Mouse (Mus musculus): ENCODE results near the gene Cuta. TPM values are rescaled to one million over a fixed set of nuclear protein-coding genes. Genes with fewer than 3 reads are reported as not detected.
A peak's percentile ranks its signal among the peaks of the same experiment; 100 is the strongest.
"Not testable (repeated sequence)": the region's sequence is repeated elsewhere in the genome, so short reads cannot be mapped to it uniquely, and the experiment has no call there.

The Cuta gene
- total and polyA plus RNA-seq, 2 experiments from 2014 or later = 44.4 to 147 TPM

- Histone ChIP-seq H3K4me3 (ENCODE audit: low read depth, low read length) (no peak overlapping the region), H3K36me3 (ENCODE audit: insufficient read depth) (no peaks in the 10 kb centered on the region), H3K4me1 (ENCODE audit: insufficient read depth) (no peaks in the 10 kb centered on the region), H3K9me3 (ENCODE audit: low read length) (no peaks in the 10 kb centered on the region), H3K9ac (no peak overlapping the region), H3K27me3 (ENCODE audit: insufficient read depth, low read length) (no peaks in the 10 kb centered on the region), H3K4me2 (ENCODE audit: low read depth) (no peak overlapping the region), H3K27ac (ENCODE audit: low read depth, low read length) (no peak overlapping the region)
- no peak for ATAC-seq
- TF ChIP-seq CTCF (IDR thresholded peaks at IDR 0.05; ENCODE audit: low read depth) = no peak
- 74% methylated on average over 2 of the region's 2 CpGs for WGBS
- DNase-seq = no peak
Observed at GRCm38 (mm10) chr17:26918343-26918742, 21.0 kb downstream of the Cuta start.

GRCm38 (mm10) chr17:26917560-26917959, 21.8 kb downstream of the Cuta start:
- ATAC-seq; H3K36me3 ChIP-seq (ENCODE audit: insufficient read depth); H3K27me3 ChIP-seq (ENCODE audit: insufficient read depth, low read length): not testable (repeated sequence)

DNA sequence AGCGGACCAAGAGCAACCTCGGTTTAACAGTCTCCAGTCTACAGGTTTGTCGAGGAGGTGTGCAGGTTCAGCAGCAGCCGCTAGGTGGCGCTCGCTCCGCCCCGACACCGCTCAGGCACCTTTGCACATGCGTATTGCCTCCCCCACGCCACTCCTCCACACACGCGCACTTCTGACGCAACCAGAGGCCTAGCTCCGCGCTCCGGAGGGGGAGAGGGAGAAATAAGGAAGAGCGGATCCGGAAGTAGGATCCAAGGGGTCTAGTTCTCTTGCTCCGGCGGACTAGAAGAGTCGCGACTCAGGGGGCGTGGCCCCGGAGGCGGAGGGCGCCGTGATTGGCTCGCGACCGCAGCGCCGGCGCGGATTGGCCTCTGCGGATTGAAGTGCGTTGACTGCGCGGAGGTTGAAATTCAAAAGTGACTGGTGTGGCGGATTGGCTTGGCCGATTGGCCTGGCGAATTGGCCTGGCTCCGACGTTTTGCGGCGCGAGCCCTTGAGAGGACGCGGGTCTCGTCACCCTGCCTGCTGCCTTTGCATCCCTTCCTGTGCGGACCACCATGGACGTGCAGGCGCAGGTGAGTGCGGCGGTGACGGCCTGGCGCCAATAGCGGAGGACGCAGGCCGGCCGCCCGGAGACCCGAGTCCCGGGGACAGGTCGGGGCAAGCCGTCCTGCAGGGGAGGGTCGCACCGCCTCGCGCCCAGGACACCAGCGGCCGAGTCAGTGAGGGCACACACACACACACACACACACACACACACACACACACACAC, 22.5 kb downstream of the Cuta start, which contains the start of gene Kifc5b:
Gene Kifc5b, plus strand, starts transcription at position 381 of the 772 bp plus-strand sequence.
- ATAC-seq (peak; percentile 99), DNase-seq (peak; percentile 100)
- Histone ChIP-seq H3K4me2 (ENCODE audit: low read depth) (peak within 1 kb of the TSS; percentile 74), H3K4me1 (ENCODE audit: insufficient read depth) (no peaks in the 10 kb centered on the region), H3K27me3 (ENCODE audit: insufficient read depth, low read length) (no peaks in the 10 kb centered on the region), H3K9ac (peak within 1 kb of the TSS; percentile 35; the same call in 1 of the 2 replicates), H3K27ac (ENCODE audit: low read depth, low read length) (no peak within 1 kb of the TSS), H3K9me3 (ENCODE audit: low read length) (no peaks in the 10 kb centered on the region), H3K36me3 (ENCODE audit: insufficient read depth) (no peaks in the 10 kb centered on the region), H3K4me3 (ENCODE audit: low read depth, low read length) (peak within 1 kb of the TSS; percentile 54)
- WGBS = 2% methylated on average over 68 of the region's 72 CpGs
- TF ChIP-seq CTCF (IDR thresholded peaks at IDR 0.05; ENCODE audit: low read depth) = peak; percentile 100

More at GRCm38 (mm10) chr17:26917560-26917959, 21.8 kb downstream of the Cuta start:
- peak overlapping the region; percentile 74 for H3K4me2 ChIP-seq (ENCODE audit: low read depth)
- H3K9me3 ChIP-seq (ENCODE audit: low read length); H3K4me1 ChIP-seq (ENCODE audit: insufficient read depth); H3K27ac ChIP-seq (ENCODE audit: low read depth, low read length); DNase-seq: not testable (repeated sequence)
- WGBS = under 1% methylated on average over 12 of the region's 12 CpGs
- peak overlapping the region; percentile 54 for H3K4me3 ChIP-seq (ENCODE audit: low read depth, low read length)
- 0 out of 2 replicates have a peak overlapping the region, but pooled peaks have one; percentile 35 for H3K9ac ChIP-seq

DNA sequence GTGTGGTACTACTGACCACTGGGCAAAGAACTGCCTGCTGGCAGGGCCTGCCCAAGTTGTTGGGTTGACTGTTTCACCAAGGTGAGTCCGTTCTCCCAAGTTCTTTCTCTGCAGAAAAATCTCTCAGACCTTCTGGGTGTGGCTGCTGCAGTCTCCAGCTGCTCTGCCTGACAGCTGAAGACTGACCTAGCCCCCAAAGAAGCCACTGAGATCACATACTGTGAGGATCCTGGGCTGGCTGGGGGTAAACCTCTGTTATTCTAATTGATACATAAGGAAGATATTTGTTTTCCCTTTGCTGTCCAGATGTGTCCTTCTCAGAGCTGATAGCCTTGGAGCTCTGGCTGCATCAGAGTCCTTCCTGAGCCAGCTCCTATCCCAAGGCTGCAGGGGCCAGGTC, 24.1 kb downstream of the Cuta start:
- DNase-seq (no peak), ATAC-seq (no peak)
- no peaks in the 10 kb centered on the region for H3K27me3 ChIP-seq (ENCODE audit: insufficient read depth, low read length)
- no peaks in the 10 kb centered on the region for H3K4me1 ChIP-seq (ENCODE audit: insufficient read depth)
- no peak overlapping the region for H3K9ac ChIP-seq
- H3K36me3 ChIP-seq (ENCODE audit: insufficient read depth) = no peaks in the 10 kb centered on the region
- no peak overlapping the region for H3K4me2 ChIP-seq (ENCODE audit: low read depth)
- H3K9me3 ChIP-seq (ENCODE audit: low read length) = no peaks in the 10 kb centered on the region
- no peak overlapping the region for H3K4me3 ChIP-seq (ENCODE audit: low read depth, low read length)
- 61% methylated on average over 1 of the region's 1 CpGs for WGBS
- H3K27ac ChIP-seq (ENCODE audit: low read depth, low read length) = no peak overlapping the region
- TF ChIP-seq CTCF (IDR thresholded peaks at IDR 0.05; ENCODE audit: low read depth) = no peak

DNA sequence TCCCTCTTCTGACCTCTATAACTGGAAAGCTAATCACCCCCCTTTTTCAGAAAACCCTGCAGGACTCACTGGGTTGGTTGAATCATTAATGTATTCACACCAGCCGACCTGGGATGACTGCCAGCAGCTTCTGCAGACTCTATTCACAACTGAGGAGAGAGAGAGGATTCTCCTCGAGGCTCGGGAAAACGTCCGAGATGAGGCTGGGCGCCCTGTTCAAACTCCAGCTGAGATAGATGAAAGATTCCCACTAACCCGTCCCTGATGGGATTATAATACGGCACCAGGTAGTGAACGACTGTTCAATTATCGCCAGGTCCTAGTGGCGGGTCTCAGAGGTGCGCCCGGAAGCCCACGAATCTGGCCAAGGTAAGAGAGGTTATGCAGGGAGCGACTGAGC, 31.9 kb downstream of the Cuta start:
- H3K27me3 ChIP-seq (ENCODE audit: insufficient read depth, low read length); ATAC-seq; H3K4me1 ChIP-seq (ENCODE audit: insufficient read depth); H3K9ac ChIP-seq; H3K4me2 ChIP-seq (ENCODE audit: low read depth); H3K9me3 ChIP-seq (ENCODE audit: low read length); H3K4me3 ChIP-seq (ENCODE audit: low read depth, low read length); DNase-seq; H3K27ac ChIP-seq (ENCODE audit: low read depth, low read length); H3K36me3 ChIP-seq (ENCODE audit: insufficient read depth): not testable (repeated sequence)
- WGBS = 60% methylated on average over 14 of the region's 15 CpGs

GRCm38 (mm10) chr17:26904320-26904719, 35.0 kb downstream of the Cuta start:
- H3K9me3 ChIP-seq (ENCODE audit: low read length) = no peaks in the 10 kb centered on the region
- H3K27me3 ChIP-seq (ENCODE audit: insufficient read depth, low read length) = no peaks in the 10 kb centered on the region
- H3K4me3 ChIP-seq (ENCODE audit: low read depth, low read length) = no peak overlapping the region
- H3K27ac ChIP-seq (ENCODE audit: low read depth, low read length) = no peak overlapping the region
- no peak overlapping the region for H3K4me2 ChIP-seq (ENCODE audit: low read depth)
- ATAC-seq (no peak), DNase-seq (no peak)
- no peak overlapping the region for H3K9ac ChIP-seq
- no peaks in the 10 kb centered on the region for H3K36me3 ChIP-seq (ENCODE audit: insufficient read depth)
- 0 out of 2 replicates have a peak, but pooled peaks have one; percentile 7 for TF ChIP-seq CTCF (IDR thresholded peaks at IDR 0.05; ENCODE audit: low read depth)
- WGBS = 58% methylated on average over 5 of the region's 5 CpGs
- H3K4me1 ChIP-seq (ENCODE audit: insufficient read depth) = no peaks in the 10 kb centered on the region

- H3K4me2 ChIP-seq (ENCODE audit: low read depth) = no peak overlapping the region
- H3K9me3 ChIP-seq (ENCODE audit: low read length) = no peaks in the 10 kb centered on the region
- ATAC-seq (no peak), DNase-seq (no peak)
- WGBS = 78% methylated on average over 6 of the region's 6 CpGs
- no peaks in the 10 kb centered on the region for H3K27me3 ChIP-seq (ENCODE audit: insufficient read depth, low read length)
- H3K4me1 ChIP-seq (ENCODE audit: insufficient read depth) = no peaks in the 10 kb centered on the region
- H3K27ac ChIP-seq (ENCODE audit: low read depth, low read length) = no peak overlapping the region
- no peak overlapping the region for H3K9ac ChIP-seq
- TF ChIP-seq CTCF (IDR thresholded peaks at IDR 0.05; ENCODE audit: low read depth) = no peak
- H3K4me3 ChIP-seq (ENCODE audit: low read depth, low read length) = no peak overlapping the region
- H3K36me3 ChIP-seq (ENCODE audit: insufficient read depth) = no peaks in the 10 kb centered on the region
Observed at GRCm38 (mm10) chr17:26900916-26901315, 38.5 kb downstream of the Cuta start.
